Mouse (Mus musculus) heart, adult 9 months (tissue): ENCODE measurements around the gene Rtn4r.
"Not testable (repeated sequence)": the region's sequence is repeated elsewhere in the genome, so short reads cannot be mapped to it uniquely, and the experiment has no call there.

ENCODE experiments used
- DNase-seq, 2 experiments: peaks; one replicate each; pipeline ENCODE4 v3.0.0; 2022; ENCODE audit warnings: low spot score in 2 of 2

Gene Rtn4r

DNA sequence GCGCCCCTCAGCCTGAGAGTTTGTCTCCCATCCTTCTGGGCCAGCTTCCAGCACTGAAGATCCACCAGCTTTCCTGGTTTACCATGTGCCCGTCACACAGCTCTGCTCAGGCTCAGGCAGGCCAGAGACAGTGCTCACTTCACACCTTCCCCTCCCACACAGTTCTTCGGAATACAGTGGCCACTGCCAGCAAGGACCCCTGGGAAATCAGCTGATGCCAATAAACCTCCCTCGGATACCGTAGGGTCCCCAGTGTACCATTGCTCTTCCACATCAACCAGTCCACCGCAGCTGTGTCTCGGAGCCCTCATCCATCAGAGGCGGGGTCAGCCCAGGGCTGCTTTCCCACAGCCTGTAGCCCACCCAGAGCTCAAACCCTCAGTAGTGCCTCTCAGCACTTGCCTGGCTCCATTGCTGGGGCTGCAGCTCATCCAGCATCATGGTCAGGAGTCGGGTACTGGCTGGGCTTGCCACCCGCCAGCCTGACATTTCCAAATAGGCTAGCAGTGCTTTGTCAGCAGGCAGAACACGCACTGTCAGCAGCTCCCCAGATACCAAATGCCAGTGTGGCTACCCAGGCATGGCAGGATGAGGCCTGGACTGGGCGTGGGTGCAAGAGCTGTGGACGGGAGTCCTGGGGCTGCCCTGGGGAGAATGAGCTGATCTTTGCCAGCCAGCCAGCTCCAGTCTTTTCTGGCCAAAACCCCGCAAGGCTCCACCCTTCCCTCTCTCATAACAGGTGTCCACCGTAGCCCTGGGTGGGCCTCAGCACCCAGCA is 67.0 kb downstream of the Rtn4r start:
- DNase-seq: no peak

DNA sequence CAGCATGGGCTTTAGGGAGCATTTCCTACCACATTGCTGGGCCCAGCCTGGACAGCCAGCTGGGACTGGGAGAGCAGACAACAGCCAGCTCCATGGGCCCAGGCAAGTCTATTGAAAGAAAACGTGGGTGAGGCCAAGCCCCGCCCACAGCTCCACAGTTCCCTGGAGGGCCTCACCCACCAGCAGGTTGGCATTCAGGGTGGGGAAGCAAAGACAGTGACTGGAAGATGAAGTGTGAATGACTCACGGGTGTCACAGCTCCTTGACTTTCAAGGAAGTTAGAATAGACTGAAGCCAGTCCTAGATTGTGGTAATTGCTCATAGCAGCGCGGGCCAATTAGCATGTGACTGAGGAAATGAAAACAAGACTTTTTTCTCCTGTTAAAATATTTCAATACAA is 67.6 kb downstream of the Rtn4r start:
- DNase-seq: no peak

DNA sequence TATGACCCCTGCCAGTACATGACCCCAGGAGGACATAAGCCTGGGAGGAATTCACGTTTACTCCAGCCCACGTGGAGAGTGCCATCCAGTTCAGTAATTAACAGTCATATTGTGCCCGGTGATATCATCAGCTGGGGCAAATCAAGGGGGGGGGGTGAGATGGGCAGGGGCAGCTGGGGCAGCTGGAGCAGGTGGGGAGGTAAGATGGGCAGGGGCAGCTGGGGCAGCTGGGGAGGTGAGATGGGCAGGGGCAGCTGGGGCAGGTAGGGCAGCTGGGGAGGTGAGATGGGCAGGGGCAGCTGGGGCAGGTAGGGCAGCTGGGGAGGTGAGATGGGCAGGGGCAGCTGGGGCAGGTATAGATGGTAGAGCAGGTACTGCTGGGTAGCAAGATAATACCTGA is 68.1 kb downstream of the Rtn4r start:
- DNase-seq: not testable (repeated sequence)

DNA sequence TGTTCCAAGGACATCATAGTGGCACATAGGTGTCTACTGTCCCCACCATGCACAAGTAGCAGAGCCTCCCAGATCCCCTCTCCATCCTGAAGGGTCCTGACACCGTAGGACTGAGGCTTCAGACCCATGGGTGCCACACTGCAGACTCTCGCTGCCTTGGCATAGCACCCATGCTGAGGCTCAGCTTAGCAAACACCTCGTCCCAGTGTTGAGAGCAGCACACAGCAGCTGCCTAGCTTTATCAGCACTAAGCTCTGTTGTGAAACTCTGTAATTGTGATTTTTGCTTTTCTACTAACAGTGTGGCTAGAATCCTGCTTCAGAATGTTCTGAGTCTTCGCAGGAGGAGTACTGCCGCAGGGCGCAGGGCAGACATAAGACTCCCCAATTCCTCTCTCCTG is 70.4 kb downstream of the Rtn4r start:
- DNase-seq: no peak

DNA sequence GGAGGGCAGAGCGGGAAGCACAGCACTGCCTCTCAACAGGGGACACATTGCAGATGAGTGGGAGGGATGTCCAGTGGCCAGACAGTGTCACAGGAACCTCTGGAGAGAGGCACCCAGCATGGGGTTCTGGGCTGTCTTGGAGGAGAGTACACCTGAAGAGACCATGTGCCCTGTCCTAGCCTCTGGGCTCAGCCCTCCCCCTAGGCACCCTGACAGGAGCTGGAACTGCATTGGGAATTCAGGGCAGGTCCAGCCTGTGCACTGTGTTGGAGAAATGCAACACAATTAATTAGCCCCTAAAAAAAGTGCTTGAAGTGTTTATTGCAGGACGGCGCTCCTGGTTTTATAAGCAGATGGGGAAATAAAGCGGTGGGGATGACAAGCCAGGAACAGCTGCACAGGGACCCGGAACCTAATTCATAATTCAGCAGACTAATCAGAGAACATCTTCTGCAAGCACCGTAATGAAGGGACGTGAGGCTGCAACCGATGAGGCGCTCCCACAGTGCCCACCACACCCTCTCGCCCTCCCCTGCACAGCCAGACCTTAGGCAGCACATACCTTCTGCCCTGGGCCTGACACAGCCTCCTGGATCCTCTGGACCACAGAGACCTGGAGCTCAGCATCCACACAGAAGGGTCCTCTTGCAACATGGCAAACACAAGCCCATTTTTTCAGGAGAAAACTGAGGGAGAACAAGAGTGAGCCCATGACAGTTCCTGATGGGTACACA is 71.1 kb downstream of the Rtn4r start:
- no peak for DNase-seq

DNA sequence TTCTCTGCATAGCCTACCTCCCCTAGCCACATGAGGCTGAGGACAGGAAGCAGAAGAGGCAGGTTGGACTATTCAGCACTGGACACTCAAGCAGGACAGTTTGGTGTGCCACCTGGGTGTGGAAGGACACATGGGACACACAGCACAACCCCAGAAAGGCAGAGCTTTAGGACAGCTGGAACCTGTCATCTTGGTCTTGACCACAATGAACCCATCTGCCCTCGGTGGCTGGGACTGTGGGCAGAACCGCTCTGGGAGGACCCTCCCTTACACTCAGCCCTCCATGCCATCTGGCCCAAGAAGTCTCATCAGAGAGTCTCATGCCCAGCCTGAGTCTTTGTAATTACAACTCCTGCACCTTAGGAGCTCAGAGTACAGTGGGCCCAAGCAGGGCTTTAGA is 72.6 kb downstream of the Rtn4r start:
- DNase-seq: no peak

DNA sequence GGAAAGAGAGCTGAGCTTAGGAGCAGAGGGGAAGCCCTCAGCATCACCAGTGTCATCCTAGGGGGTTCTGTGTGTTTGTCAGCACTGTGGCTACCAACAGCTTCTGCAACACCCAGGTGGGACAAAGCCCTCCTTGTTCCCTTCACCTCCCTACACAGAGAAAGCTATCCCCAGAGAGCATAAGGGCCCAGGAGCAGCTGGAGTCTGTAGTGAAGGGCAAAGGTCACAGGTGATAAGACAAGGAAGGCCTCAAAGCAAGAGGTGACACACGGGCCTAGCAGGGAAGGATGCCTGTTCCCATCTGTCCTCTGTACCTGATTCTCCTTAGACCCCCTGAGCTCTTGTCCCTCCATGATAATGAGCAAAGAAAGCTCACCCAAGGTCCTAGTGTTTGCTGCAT is 74.2 kb downstream of the Rtn4r start:
- DNase-seq: no peak
